Mouse (Mus musculus) intestine, embryonic 14.5 days (tissue): ENCODE data around the gene Fat4. TPM values are rescaled to one million over a fixed set of nuclear protein-coding genes. Genes with fewer than 3 reads are reported as not detected.

ENCODE experiments used
- ATAC-seq: fragments of 200-750 bp; cut with Nextera tagmentation; replicated peaks from 2 replicates; pipeline ENCODE4 v1.8.0; 2017; ENCODE audit warnings: low read depth, moderate number of reproducible peaks, moderate TSS enrichment, moderate library complexity; ENCODE audit not compliant: low FRiP score, low TSS enrichment
- DNase-seq: peaks from one replicate; pipeline ENCODE4 v3.0.0-alpha.2; 2018; ENCODE audit warnings: low spot score
- H3K27ac ChIP-seq: fragments of 300-500 bp; sonication (generic); 2 replicates; pipeline ENCODE4 v1.5.1; 2014; ENCODE audit warnings: low read depth, mild to moderate bottlenecking, control low read depth
- H3K27me3 ChIP-seq: fragments of 300-500 bp; sonication (generic); replicated peaks from 2 replicates; pipeline ENCODE4 v1.6.1; 2014; ENCODE audit warnings: low read length, control low read depth; ENCODE audit not compliant: control insufficient read depth, insufficient read depth
- H3K36me3 ChIP-seq: fragments of 300-500 bp; sonication (generic); 2 replicates; pipeline ENCODE4 v1.6.1; 2014; ENCODE audit warnings: low read length, control low read depth; ENCODE audit not compliant: control insufficient read depth, insufficient read depth
- H3K4me1 ChIP-seq: fragments of 300-500 bp; sonication (generic); replicated peaks from 2 replicates; pipeline ENCODE4 v1.6.1; 2014; ENCODE audit warnings: low read length, control low read depth, mixed read lengths; ENCODE audit not compliant: control insufficient read depth, insufficient read depth
- H3K4me2 ChIP-seq: fragments of 300-500 bp; sonication (generic); 2 replicates; pipeline ENCODE4 v1.6.1; 2014; ENCODE audit warnings: low read length
- H3K4me3 ChIP-seq: fragments of 300-500 bp; sonication (generic); 2 replicates; pipeline ENCODE4 v1.5.1; 2014; ENCODE audit warnings: low read depth, low read length, control low read depth, mixed read lengths
- H3K9ac ChIP-seq: fragments of 300-500 bp; sonication (generic); 2 replicates; pipeline ENCODE4 v1.6.1; 2014; ENCODE audit warnings: mild to moderate bottlenecking, low read length
- H3K9me3 ChIP-seq: fragments of 300-500 bp; sonication (generic); 2 replicates; pipeline ENCODE4 v1.6.1; 2016; ENCODE audit warnings: low read length, control low read depth; ENCODE audit not compliant: control insufficient read depth
- WGBS: fragments of 180-500 bp; shearing (Covaris S2); extraction: QIAGEN DNeasy Blood & Tissue Kit; methylation state at CpG from one replicate; pipeline ENCODE4 v1.1.7; 2014; 5-methylcytosine and 5-hydroxymethylcytosine counted together
- polyA plus RNA-seq: library from polyadenylated mRNA; unstranded; fragments of >200 nt; fragmentation: Nextera tagmentation; extraction: Ambion mirVana; gene quantifications from 2 replicates; pipeline ENCODE4 v1.2.1, GENCODE M21; 2014

Gene Fat4
- polyA plus RNA-seq, 1 experiment from 2014 or later, result 11.1 TPM

DNA sequence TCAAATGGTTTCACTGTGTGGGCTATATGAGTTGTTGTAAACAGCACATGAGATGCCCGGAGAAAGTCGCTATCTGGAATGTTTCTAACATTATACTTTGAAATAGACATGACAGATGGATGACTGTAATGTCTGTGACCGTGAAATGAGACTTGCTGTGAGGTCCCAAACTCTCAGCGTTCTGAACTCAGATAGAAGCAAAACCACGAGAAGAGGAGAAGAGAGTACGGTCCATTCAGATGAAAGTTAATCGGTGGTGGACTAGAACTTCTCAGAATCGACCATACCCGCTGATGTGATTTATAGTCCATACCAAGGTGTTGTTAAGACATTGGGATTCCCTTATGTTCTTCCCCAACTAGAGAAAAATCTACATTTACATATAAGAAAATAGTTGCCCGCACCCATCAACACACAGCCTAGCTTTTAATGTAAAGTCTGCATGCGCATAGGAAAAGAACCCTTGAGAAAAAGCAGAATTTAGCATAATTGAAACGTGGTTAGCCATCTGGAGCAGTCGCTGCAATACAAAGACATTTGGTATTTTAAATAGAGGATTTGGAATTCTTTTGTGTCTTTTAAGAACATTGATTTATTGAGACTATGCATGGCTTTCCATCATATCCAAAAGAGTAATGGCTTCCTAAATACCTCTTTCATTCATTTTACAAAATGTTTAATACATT, 21.8 kb downstream of the Fat4 start:
- Histone ChIP-seq H3K9ac (no peak overlapping the region), H3K27me3 (no peaks in the 10 kb centered on the region), H3K4me3 (no peak overlapping the region), H3K36me3 (no peaks in the 10 kb centered on the region), H3K27ac (no peak overlapping the region), H3K4me2 (0 out of 2 replicates have a peak overlapping the region, but pooled peaks have one; percentile 3), H3K9me3 (no peaks in the 10 kb centered on the region), H3K4me1 (peaks cover 10% of the 10 kb centered on the region)
- 59% methylated on average over 13 of the region's 13 CpGs for WGBS
- no peak for DNase-seq
- no peak for ATAC-seq

DNA sequence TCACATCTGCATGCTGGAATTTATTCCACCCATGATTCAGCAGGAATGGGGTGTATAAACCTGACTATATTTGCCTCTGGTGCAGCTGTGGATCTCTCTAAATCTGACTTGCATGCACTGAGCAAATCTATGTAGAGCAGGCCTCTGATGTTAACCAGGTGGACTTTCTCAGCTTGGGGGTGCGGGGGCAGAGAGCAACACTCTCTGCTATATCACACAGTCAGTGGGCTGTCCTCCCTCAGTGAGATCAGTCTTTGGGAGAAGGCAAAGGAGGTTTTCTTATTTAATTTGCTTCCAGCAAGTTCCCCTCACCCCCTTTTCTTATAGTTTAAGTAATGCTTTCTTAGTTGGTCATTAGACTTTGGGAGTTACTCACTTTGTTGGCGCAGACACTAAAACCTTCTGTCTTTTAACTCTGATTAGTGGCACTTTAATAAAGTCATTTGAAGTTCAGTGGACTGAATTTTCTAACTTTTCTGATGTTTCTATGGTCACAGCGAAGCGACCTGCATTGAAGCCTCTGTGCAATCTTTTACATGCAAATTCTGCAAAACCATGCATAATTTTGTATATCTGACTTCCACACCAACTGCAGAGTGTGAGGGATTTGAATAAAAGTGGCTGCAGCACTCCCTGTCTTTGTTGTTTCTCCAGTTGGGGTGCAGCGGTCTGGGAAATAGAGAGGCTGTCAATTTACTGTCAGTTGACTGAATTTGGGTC, 26.2 kb downstream of the Fat4 start:
- H3K27ac ChIP-seq, result no peak overlapping the region
- H3K27me3 ChIP-seq, result no peaks in the 10 kb centered on the region
- WGBS, result 51% methylated on average over 5 of the region's 5 CpGs
- peak; percentile 51 for DNase-seq
- H3K4me1 ChIP-seq, result peaks cover 8% of the 10 kb centered on the region
- H3K9me3 ChIP-seq, result no peaks in the 10 kb centered on the region
- 0 out of 2 replicates have a peak, but pooled peaks have one; percentile 58 for ATAC-seq
- H3K4me3 ChIP-seq, result no peak overlapping the region
- no peak overlapping the region for H3K9ac ChIP-seq
- H3K36me3 ChIP-seq, result no peaks in the 10 kb centered on the region
- H3K4me2 ChIP-seq, result no peak overlapping the region

DNA sequence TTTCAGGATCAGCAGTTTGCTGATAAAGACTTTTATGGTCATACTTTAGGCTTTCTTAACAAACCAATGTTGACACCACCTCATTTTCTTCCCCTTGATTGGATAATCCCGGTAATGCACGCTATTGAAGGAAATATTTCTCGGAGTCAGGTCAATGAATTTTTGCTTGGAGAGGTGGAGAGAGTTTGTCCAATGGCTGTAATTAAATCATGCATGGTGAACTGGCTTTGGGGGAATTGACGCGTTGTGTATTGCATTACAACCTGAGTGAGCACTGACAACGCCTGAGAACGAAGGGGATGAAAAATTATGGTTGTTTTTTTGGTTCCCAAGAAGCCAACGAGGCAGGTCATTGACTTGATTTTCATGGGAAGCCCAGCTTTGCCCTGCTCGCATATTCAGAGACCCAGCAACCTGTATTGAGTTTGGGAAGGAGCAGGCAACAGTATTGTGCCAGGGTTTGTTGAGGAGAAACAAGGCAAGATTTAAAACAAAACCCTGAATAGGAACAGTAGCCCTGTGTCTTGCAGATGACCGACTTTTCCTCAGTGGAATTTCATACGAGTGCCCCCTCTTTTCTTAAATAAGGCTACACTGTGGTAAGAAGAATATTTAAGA, 26.9 kb downstream of the Fat4 start:
- no peaks in the 10 kb centered on the region for H3K9me3 ChIP-seq
- H3K4me2 ChIP-seq, result no peak overlapping the region
- H3K36me3 ChIP-seq, result no peaks in the 10 kb centered on the region
- peaks cover 4% of the 10 kb centered on the region; the same call in 1 of the 2 replicates for H3K4me1 ChIP-seq
- 74% methylated on average over 11 of the region's 11 CpGs for WGBS
- peak; percentile 41 for DNase-seq
- no peak overlapping the region for H3K27ac ChIP-seq
- H3K9ac ChIP-seq, result no peak overlapping the region
- no peaks in the 10 kb centered on the region for H3K27me3 ChIP-seq
- no peak overlapping the region for H3K4me3 ChIP-seq
- ATAC-seq, result no peak

DNA sequence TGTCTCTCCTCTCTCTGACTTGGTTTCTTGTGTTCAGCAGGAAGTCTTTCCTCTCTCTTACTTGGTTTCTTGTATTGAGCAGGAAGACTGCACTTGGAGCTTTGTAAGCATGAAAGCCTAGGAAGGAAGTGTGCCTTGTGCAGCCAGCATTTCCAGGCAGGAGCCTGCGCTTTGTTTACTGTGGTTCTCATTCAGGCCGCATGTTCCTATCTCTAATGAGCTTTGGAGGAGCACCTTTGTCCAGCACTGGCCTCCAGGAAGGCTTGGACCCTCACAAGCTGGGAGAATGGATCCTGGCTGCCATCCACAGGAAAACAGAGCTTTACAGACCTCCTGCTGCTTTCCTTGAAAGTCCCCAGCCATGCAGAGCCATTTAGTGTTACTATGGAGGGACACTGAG, 32.2 kb downstream of the Fat4 start:
- H3K9ac ChIP-seq, result no peak overlapping the region
- DNase-seq (peak; percentile 45), ATAC-seq (no peak)
- H3K27me3 ChIP-seq, result no peaks in the 10 kb centered on the region
- no peaks in the 10 kb centered on the region; the same call in 1 of the 2 replicates for H3K4me1 ChIP-seq
- H3K4me3 ChIP-seq, result no peak overlapping the region
- H3K27ac ChIP-seq, result no peak overlapping the region
- no peak overlapping the region for H3K4me2 ChIP-seq
- WGBS, result 58% methylated on average over 2 of the region's 2 CpGs
- H3K9me3 ChIP-seq, result no peaks in the 10 kb centered on the region
- no peaks in the 10 kb centered on the region for H3K36me3 ChIP-seq

DNA sequence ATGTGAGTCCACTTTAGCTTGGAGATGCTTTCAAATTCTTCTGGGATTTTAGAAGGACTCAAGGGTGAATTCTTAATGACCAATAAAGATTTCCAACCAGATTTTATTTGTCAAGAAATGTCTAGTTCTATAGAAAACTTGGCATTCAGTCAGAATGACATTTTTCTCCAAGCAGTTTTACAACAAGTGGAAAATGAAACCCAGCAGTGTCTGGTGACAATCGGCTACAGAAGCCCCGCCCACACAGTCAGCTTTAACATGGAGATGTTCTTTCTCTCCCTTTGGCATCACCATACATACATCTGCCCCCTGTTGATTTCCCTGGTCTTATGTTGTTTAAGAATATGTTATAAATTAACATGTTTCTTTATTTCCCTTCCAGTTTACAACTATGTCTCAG, 34.3 kb downstream of the Fat4 start:
- Histone ChIP-seq H3K4me2 (no peak overlapping the region), H3K27me3 (no peaks in the 10 kb centered on the region), H3K4me3 (no peak overlapping the region), H3K36me3 (no peaks in the 10 kb centered on the region), H3K4me1 (no peaks in the 10 kb centered on the region; the same call in 1 of the 2 replicates), H3K27ac (no peak overlapping the region), H3K9me3 (no peaks in the 10 kb centered on the region), H3K9ac (no peak overlapping the region)
- ATAC-seq (no peak), DNase-seq (peak; percentile 24)
- 52% methylated on average over 2 of the region's 2 CpGs for WGBS

DNA sequence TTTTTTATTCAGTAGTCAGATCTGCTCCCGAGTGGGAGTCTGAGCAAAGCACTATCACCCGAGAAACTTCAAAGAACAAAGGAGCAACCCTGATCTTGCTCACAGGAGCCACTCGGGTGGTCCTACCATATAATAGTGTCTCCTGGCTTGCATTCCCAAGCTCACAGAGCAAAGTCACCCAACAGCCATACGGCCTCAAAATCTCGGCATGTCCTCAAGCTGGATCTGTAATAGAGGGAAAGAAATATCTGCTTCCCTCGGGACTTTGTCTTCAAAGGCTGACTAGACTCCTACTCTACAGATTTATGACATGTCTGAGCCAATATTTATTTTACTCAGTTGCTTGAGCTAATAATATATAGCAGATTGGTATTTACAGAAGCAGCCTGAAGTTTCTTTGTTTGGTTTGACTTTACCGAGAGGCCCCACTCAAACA, 36.5 kb downstream of the Fat4 start:
- 24% methylated on average over 7 of the region's 7 CpGs for WGBS
- H3K27me3 ChIP-seq, result no peaks in the 10 kb centered on the region
- no peak overlapping the region for H3K4me2 ChIP-seq
- H3K27ac ChIP-seq, result no peak overlapping the region
- H3K4me1 ChIP-seq, result peaks cover 4% of the 10 kb centered on the region
- ATAC-seq (no peak), DNase-seq (peak; percentile 53)
- H3K36me3 ChIP-seq, result no peaks in the 10 kb centered on the region
- no peak overlapping the region for H3K9ac ChIP-seq
- H3K4me3 ChIP-seq, result no peak overlapping the region
- H3K9me3 ChIP-seq, result no peaks in the 10 kb centered on the region

DNA sequence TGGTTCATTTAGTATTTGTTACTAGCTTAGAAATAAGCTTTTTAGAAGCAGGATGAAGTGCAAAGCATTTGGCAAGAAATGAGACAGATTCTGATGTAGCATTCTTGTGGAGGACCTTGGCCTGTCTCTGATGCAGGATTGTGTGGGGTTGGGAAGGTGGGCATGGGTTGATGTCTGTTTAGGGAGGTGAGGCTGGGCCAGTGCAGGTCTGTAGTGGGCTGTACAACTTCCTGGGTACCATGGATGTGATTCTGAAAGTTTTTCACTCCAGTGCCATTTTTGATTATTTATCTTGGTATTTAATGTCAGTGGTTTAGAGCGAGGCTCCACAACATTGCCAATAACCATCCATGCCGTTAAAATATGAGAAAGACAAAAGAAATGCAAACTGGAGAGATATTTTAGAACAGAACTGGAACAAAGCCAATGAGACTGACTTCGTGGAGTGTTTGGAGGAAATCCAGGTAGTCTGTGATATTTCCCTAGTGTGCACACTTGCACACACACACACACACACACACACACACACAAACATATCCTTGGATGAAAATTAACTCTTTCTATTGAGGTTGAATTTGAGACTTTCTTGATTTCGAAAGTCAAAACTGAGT, 41.4 kb downstream of the Fat4 start:
- no peak overlapping the region for H3K4me2 ChIP-seq
- H3K4me1 ChIP-seq, result peaks cover 8% of the 10 kb centered on the region
- no peak overlapping the region for H3K9ac ChIP-seq
- no peaks in the 10 kb centered on the region for H3K9me3 ChIP-seq
- H3K4me3 ChIP-seq, result no peak overlapping the region
- peak; percentile 58 for DNase-seq
- H3K36me3 ChIP-seq, result no peaks in the 10 kb centered on the region
- H3K27me3 ChIP-seq, result no peaks in the 10 kb centered on the region
- H3K27ac ChIP-seq, result no peak overlapping the region
- no peak for ATAC-seq
- WGBS, result 51% methylated on average over 4 of the region's 4 CpGs

DNA sequence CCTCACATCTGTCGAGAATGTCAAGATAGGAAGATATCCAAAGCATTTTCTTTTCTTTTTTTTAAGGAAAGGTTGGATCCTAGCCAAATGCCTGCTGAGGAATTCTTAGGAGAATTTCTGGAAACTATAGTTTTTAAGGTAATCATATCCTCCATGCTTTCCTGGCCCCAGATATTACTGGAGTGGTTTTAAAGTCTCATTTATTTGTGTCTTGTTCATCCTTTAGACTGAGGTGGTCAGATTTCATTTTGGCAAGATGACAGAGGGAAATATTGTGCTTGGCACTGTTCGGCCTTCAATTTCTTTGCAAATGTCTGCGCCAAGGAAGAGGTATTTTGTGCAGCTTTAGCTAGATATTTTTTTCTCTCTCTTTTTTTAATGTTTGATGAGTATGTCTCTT, 42.0 kb downstream of the Fat4 start:
- no peak overlapping the region for H3K4me3 ChIP-seq
- 56% methylated on average over 3 of the region's 3 CpGs for WGBS
- no peak overlapping the region for H3K4me2 ChIP-seq
- no peak overlapping the region for H3K27ac ChIP-seq
- H3K9ac ChIP-seq, result no peak overlapping the region
- no peaks in the 10 kb centered on the region for H3K27me3 ChIP-seq
- H3K9me3 ChIP-seq, result no peaks in the 10 kb centered on the region
- DNase-seq (peak; percentile 45), ATAC-seq (no peak; the same call in 1 of the 2 replicates)
- no peaks in the 10 kb centered on the region for H3K36me3 ChIP-seq
- H3K4me1 ChIP-seq, result peaks cover 8% of the 10 kb centered on the region
